Mouse (Mus musculus): ENCODE data around the gene Fshr. TPM values are rescaled to one million over a fixed set of nuclear protein-coding genes. Genes with fewer than 3 reads are reported as not detected.
A peak's percentile ranks its signal among the peaks of the same experiment; 100 is the strongest.

Fshr gene
- total RNA-seq, 2 experiments from 2014 or later, result not detected

DNA sequence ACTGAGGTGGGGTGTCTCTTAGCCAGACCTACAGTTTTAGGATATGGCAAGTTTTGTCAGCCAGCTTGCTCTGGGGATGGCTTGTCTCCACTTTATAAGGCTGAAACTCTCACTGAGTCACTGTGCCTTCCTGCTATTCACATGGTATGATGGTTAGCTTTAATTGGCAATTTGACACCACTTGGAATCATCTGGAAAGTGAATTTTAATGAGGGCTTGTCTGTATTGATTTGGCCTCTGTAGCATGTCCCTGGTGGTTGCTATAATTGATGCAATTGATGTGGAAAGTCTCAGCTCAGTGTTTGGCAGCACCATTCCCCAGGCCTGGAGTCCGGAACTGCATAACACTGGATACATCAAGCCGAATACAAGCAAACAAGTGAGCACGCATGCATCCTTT lies 164.4 kb downstream of the Fshr start:
- no peak for DNase-seq (ENCODE audit: low spot score in 2 of 2)

DNA sequence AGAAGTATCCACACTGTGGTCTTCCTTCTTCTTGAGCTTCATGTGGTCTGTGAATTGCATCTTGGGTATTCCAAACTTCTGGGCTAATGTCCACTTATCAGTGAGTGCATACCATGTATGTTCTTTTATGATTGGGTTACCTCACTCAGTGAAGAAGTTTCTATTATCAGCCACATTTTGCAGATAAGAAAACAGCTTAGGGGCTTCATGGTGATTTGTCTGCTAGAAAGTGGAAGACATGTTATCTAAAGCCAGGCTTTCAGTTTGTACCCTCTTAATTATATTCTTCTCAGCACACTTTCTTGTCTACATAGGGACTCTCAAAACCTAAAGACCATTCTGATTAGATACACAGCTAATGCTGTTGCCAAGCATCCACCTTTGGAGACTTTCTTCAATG lies 165.8 kb downstream of the Fshr start:
- DNase-seq (ENCODE audit: low spot score in 2 of 2), result no peak

DNA sequence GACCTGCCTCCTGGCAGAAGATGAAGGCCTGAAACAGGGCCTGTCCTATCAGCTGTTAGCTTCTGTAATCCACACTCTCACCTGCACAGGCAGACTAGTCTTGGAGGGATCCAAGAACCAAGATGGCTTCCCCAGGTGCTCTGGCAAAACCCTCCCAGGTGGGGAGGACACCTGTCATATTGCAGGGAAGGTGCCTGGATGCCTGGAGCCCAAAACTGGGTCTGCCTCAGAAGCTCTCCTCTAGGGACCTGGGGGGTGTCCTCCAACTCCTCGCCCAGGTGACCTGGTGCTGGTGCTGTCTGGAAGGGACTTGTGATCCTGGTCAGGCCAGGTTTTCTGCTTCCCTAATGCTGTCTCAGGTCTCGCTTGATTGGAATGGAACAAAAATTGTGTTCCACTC lies 167.5 kb downstream of the Fshr start:
- DNase-seq (ENCODE audit: low spot score in 2 of 2), result no peak

- no peak for DNase-seq (ENCODE audit: low spot score in 2 of 2)
Observed at GRCm38 (mm10) chr17:89019518-89019917, 181.0 kb downstream of the Fshr start.

DNA sequence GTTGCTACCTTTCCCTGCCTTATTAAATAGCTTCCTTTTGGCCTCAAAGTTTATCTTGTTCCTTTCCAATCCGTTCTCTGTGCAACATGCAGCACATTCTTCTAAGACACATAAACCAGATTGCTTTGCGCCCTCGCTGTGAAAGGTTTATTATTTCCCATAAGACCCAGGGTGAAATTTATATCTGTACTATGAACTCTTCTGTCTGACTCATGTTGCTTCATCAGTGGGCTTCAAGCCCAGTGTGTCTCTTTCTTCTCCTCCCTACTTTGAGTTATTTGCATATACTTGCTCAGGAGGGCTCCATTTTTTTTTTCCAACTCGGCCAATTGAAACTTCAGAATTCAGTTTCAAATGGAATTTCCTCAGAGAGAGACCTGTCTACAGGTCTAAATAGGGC lies 183.5 kb downstream of the Fshr start:
- no peak for DNase-seq (ENCODE audit: low spot score in 2 of 2)

GRCm38 (mm10) chr17:89013691-89014090 lies 186.8 kb downstream of the Fshr start:
- no peak for DNase-seq (ENCODE audit: low spot score in 2 of 2)

DNA sequence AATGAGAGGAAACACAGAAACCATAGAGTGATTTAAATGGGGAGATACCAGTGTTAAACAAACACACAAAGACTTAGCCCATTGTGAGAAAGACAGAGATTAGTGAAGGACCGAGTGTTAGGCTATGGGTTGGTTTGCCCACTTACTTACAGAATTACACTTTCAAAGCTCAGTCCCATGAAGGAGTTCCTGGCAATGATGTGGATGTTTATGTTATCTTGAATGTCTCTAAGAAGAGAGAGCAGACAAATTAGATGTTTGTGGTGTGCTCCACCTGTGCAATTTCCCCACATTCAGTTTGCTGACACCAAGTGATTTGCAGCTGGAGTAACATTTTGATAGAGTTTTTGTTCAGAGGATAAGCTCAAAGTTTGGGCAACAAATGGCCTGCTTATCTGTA lies 191.4 kb downstream of the Fshr start:
- no peak for DNase-seq (ENCODE audit: low spot score in 2 of 2)

DNA sequence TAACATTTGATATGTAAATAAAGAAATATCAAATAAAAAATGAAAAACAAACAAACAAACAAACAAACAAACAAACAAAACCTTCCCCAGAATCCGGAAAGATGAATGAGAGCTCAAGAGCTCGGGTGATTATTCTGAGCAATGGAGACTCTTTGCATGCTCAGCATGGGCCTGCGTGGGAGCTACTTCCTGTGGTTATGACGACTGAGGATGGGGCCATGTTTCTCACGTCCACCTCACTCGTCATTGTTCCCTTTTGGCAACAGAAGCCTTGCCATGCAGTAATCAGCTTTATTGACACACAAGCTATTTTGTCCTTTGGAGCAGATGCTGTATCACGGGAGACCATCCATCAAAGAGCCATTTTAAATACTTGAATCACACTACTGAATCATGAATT lies 191.8 kb downstream of the Fshr start:
- no peak for DNase-seq (ENCODE audit: low spot score in 2 of 2)

- DNase-seq (ENCODE audit: low spot score in 2 of 2), result no peak
Observed at GRCm38 (mm10) chr17:89005959-89006358, 194.5 kb downstream of the Fshr start.

DNA sequence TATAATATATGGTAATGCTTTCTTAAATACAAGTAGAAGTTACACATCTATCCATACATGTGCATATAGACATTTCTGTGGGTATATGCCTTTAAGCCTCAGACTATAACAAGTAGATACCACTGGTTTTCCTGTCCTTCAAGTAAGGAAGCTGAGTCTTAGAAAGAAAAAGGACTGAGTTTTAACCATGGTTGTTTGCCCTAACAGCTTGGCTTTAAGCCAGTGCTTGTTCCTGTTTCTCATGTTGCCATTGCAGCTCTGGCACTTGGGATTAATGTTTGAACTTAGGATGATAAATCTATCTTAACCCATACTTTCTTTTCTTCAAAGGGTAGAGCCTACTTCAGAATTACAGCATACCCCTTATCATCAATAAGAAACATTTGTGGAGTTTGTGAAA lies 200.6 kb downstream of the Fshr start:
- DNase-seq (ENCODE audit: low spot score in 2 of 2), result no peak

DNA sequence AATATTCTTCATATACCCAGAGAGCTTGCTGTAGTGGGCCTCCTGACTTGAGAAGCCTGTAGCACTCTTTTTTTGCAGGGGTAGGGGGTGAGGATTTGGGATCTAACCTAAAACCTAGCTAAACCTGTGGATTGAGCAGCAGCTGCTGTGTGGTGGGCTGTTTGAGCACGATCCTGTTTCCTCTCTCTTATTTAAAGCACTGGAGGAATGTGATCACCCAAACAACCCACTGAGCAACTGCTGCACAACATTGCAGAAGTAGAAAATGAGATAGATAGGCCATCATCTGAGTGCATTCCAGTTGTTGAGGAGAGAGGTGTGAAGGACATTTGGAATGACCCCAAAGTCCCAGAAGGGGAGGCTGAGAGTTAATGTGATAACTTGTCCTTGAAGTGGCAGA lies 202.2 kb downstream of the Fshr start:
- no peak for DNase-seq (ENCODE audit: low spot score in 2 of 2)

DNA sequence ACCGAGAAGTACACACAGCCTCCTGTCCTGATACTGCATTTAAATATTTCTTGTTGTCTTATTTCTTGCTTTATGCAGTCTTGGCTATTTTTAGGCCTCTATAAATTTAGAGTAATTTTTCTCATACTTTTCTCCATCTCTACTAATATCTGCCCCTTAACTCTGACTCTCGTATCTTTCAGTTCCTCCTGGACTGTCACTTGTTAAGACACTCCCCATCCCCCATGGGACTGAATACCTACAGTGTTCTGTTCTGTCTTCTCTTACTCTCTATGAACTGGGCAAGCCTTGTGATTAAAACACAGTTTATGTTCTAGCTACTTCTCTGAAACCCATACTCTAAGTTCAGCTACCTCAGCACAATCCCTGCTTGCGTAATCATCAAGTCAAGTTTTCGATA lies 209.2 kb downstream of the Fshr start:
- no peak for DNase-seq (ENCODE audit: low spot score in 2 of 2)

- no peak for DNase-seq (ENCODE audit: low spot score in 2 of 2)
Observed at GRCm38 (mm10) chr17:88980708-88981355, 219.6 kb downstream of the Fshr start.

- DNase-seq (ENCODE audit: low spot score in 2 of 2), result no peak
Observed at GRCm38 (mm10) chr17:88974538-88974937, 225.9 kb downstream of the Fshr start.

DNA sequence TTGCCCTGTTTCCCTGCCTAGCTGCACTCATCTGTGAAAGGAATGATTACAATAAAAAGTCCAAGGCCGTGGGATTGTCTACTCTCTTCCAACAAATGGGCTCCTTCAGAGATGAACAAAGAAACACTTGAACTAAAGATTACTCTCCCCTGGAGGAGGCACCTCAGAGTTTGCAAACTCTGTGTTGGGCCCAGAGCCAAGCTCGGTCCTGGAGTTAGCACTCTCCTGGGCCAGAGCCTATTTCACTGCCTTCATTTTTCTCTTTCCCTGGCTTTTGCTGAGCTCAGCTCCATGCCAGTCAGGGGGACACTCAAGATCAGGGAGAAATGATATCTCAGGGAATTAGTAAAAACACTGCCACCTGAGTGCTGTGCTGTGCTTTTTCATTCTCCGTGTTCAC lies 234.4 kb downstream of the Fshr start:
- no peak for DNase-seq (ENCODE audit: low spot score in 2 of 2)

GRCm38 (mm10) chr17:88954011-88954410 lies 246.5 kb downstream of the Fshr start:
- peak; percentile 44 to 89 for DNase-seq (ENCODE audit: low spot score in 2 of 2)

- DNase-seq (ENCODE audit: low spot score in 2 of 2), result peak in 1 of 2 experiments; percentile 11
Observed at GRCm38 (mm10) chr17:88938153-88938681, 262.3 kb downstream of the Fshr start.

DNA sequence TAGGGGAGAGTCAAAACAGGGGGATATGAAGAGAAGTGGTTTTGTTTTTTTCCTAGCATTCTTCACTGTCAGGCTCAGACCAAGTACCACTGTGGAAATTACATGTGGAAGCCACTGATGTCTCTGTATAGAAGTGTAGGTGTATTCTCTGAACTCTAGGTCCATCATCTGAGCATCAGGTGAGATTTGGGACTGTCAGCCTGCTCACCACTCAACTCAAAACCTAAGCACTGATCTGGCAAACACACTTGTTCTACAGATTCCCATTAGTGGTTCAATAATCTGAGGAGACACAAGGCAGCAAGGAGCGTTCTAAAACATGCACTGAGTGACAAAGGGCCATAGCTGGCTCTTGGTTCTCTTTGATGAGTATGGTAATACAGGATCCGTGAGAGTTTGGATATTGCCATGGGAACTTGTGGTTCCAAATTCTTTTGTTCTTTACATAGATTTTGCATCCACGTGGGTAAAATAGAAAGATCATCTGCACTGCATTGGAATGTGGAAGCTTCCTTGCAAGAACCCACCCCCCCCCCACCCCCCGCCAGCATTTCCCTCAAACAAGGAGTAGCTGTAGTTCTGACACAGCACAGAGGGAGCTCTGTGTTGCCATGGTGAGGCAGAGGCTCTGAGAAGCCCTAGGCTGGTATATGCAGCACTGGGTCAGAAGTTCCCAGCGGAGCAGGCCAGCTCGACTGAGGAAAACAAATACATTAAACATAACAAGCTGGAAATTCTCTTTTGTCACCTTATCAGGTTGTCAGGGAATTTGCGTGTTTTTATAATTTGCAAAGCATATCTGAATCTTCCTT lies 262.9 kb downstream of the Fshr start:
- DNase-seq (ENCODE audit: low spot score in 2 of 2), result peak in 1 of 2 experiments; percentile 52

DNA sequence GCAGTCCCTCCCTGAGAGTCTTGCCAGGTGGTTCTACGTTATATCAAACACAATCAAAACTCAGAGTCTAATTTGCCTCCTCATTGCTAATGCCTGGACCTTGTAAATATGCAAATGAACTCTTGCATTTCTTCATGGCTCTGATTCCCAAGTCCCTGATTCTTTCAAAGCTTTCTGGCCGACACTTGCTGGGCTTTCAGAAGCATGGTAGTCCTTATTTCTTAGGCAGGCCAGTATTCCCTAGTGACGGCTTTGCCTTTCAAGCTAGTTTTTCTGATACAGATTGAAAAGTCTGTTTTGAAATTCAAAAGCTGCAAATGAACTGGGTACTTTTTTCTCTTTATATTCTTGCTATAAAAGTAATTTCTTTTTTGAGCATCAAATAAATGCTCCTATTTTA lies 263.5 kb downstream of the Fshr start:
- DNase-seq (ENCODE audit: low spot score in 2 of 2), result no peak

All from layer of hippocampus, adult 18-20 months (tissue).